Mouse (Mus musculus): Measurements from ENCODE around the gene Gskip. TPM values are rescaled to one million over a fixed set of nuclear protein-coding genes. Genes with fewer than 3 reads are reported as not detected.

The Gskip gene
- polyA plus RNA-seq, 1 experiment from 2014 or later, result 38.2 TPM

- H3K27ac ChIP-seq (replicated peaks), result no peak overlapping the region
- no peaks in the 10 kb centered on the region for H3K27me3 ChIP-seq
- H3K9me3 ChIP-seq, result no peaks in the 10 kb centered on the region
- no peaks in the 10 kb centered on the region for H3K36me3 ChIP-seq
- no peak for ATAC-seq (ENCODE audit: low FRiP score, low read depth)
- no peaks in the 10 kb centered on the region for H3K4me1 ChIP-seq
- H3K9ac ChIP-seq (replicated peaks), result no peak overlapping the region
- H3K4me2 ChIP-seq (replicated peaks), result no peak overlapping the region
- no peak overlapping the region for H3K4me3 ChIP-seq
- 92% methylated on average over 3 of the region's 3 CpGs for WGBS
These were observed 42.6 kb downstream of the Gskip start for GRCm38 (mm10) chr12:105727268-105727667.

- Histone ChIP-seq H3K4me3 (no peak overlapping the region), H3K4me2 (replicated peaks) (no peak overlapping the region), H3K27ac (replicated peaks) (no peak overlapping the region), H3K9ac (replicated peaks) (no peak overlapping the region), H3K36me3 (no peaks in the 10 kb centered on the region), H3K9me3 (no peaks in the 10 kb centered on the region), H3K4me1 (no peaks in the 10 kb centered on the region), H3K27me3 (no peaks in the 10 kb centered on the region)
- no peak for ATAC-seq (ENCODE audit: low FRiP score, low read depth)
- WGBS, result 26% methylated on average over 8 of the region's 8 CpGs
These were observed 43.3 kb downstream of the Gskip start for GRCm38 (mm10) chr12:105727964-105728363.

- Histone ChIP-seq H3K27me3 (no peaks in the 10 kb centered on the region), H3K9ac (replicated peaks) (no peak overlapping the region), H3K4me1 (0 out of 2 replicates have a peak, but pooled peaks cover 2% of the 10 kb centered on the region), H3K4me3 (no peak overlapping the region), H3K36me3 (no peaks in the 10 kb centered on the region), H3K4me2 (replicated peaks) (no peak overlapping the region), H3K9me3 (no peaks in the 10 kb centered on the region), H3K27ac (replicated peaks) (no peak overlapping the region)
- 85% methylated on average over 6 of the region's 6 CpGs for WGBS
- ATAC-seq (ENCODE audit: low FRiP score, low read depth), result no peak
These were observed 46.3 kb downstream of the Gskip start for GRCm38 (mm10) chr12:105730851-105731460.

- WGBS, result 75% methylated on average over 9 of the region's 9 CpGs
- ATAC-seq (ENCODE audit: low FRiP score, low read depth), result no peak
These were observed 48.9 kb downstream of the Gskip start for GRCm38 (mm10) chr12:105733370-105734159.

GRCm38 (mm10) chr12:105735226-105735888 lies 50.7 kb downstream of the Gskip start:
- 79% methylated on average over 7 of the region's 7 CpGs for WGBS

More at GRCm38 (mm10) chr12:105733370-105734159, 48.9 kb downstream of the Gskip start:
- Histone ChIP-seq H3K9me3 (no peaks in the 10 kb centered on the region), H3K27me3 (no peaks in the 10 kb centered on the region), H3K4me1 (0 out of 2 replicates have a peak, but pooled peaks cover 2% of the 10 kb centered on the region), H3K36me3 (no peaks in the 10 kb centered on the region), H3K4me2 (replicated peaks) (no peak overlapping the region), H3K4me3 (no peak overlapping the region), H3K9ac (replicated peaks) (no peak overlapping the region), H3K27ac (replicated peaks) (no peak overlapping the region)

GRCm38 (mm10) chr12:105735889-105736251 lies 51.2 kb downstream of the Gskip start:
- Histone ChIP-seq H3K27me3 (no peaks in the 10 kb centered on the region), H3K9me3 (no peaks in the 10 kb centered on the region), H3K27ac (replicated peaks) (no peak overlapping the region), H3K4me1 (0 out of 2 replicates have a peak, but pooled peaks cover 2% of the 10 kb centered on the region), H3K4me2 (replicated peaks) (no peak overlapping the region), H3K36me3 (no peaks in the 10 kb centered on the region), H3K9ac (replicated peaks) (no peak overlapping the region), H3K4me3 (no peak overlapping the region)
- no peak for ATAC-seq (ENCODE audit: low FRiP score, low read depth)
- 89% methylated on average over 6 of the region's 6 CpGs for WGBS

More at GRCm38 (mm10) chr12:105735226-105735888, 50.7 kb downstream of the Gskip start:
- H3K27ac ChIP-seq (replicated peaks), result no peak overlapping the region
- H3K4me2 ChIP-seq (replicated peaks), result no peak overlapping the region
- H3K4me3 ChIP-seq, result no peak overlapping the region
- H3K27me3 ChIP-seq, result no peaks in the 10 kb centered on the region
- ATAC-seq (ENCODE audit: low FRiP score, low read depth), result no peak
- H3K9ac ChIP-seq (replicated peaks), result no peak overlapping the region
- H3K4me1 ChIP-seq, result 0 out of 2 replicates have a peak, but pooled peaks cover 2% of the 10 kb centered on the region
- no peaks in the 10 kb centered on the region for H3K36me3 ChIP-seq
- no peaks in the 10 kb centered on the region for H3K9me3 ChIP-seq

- no peaks in the 10 kb centered on the region for H3K27me3 ChIP-seq
- no peak for ATAC-seq (ENCODE audit: low FRiP score, low read depth)
- H3K27ac ChIP-seq (replicated peaks), result no peak overlapping the region
- H3K9me3 ChIP-seq, result no peaks in the 10 kb centered on the region
- H3K9ac ChIP-seq (replicated peaks), result no peak overlapping the region
- WGBS, result 81% methylated on average over 15 of the region's 15 CpGs
- H3K4me3 ChIP-seq, result no peak overlapping the region
- no peaks in the 10 kb centered on the region for H3K36me3 ChIP-seq
- H3K4me2 ChIP-seq (replicated peaks), result no peak overlapping the region
- H3K4me1 ChIP-seq, result 0 out of 2 replicates have a peak, but pooled peaks cover 2% of the 10 kb centered on the region
These were observed 53.9 kb downstream of the Gskip start for GRCm38 (mm10) chr12:105738316-105739096.

- Histone ChIP-seq H3K4me3 (no peak overlapping the region), H3K36me3 (no peaks in the 10 kb centered on the region), H3K9me3 (no peaks in the 10 kb centered on the region), H3K9ac (replicated peaks) (no peak overlapping the region), H3K4me2 (replicated peaks) (no peak overlapping the region), H3K27ac (replicated peaks) (no peak overlapping the region), H3K4me1 (no peaks in the 10 kb centered on the region), H3K27me3 (no peaks in the 10 kb centered on the region)
- ATAC-seq (ENCODE audit: low FRiP score, low read depth), result no peak
- WGBS, result 92% methylated on average over 8 of the region's 8 CpGs
These were observed 55.0 kb downstream of the Gskip start for GRCm38 (mm10) chr12:105739656-105740055.

GRCm38 (mm10) chr12:105748114-105748513 lies 63.5 kb downstream of the Gskip start:
- Histone ChIP-seq H3K9me3 (no peaks in the 10 kb centered on the region), H3K36me3 (no peaks in the 10 kb centered on the region), H3K27me3 (no peaks in the 10 kb centered on the region), H3K4me1 (no peaks in the 10 kb centered on the region), H3K27ac (replicated peaks) (no peak overlapping the region), H3K4me2 (replicated peaks) (no peak overlapping the region), H3K4me3 (no peak overlapping the region), H3K9ac (replicated peaks) (no peak overlapping the region)
- no peak for ATAC-seq (ENCODE audit: low FRiP score, low read depth)
- 92% methylated on average over 5 of the region's 5 CpGs for WGBS
